Mouse (Mus musculus): ENCODE measurements around the gene Mdfi. TPM values are rescaled to one million over a fixed set of nuclear protein-coding genes. Genes with fewer than 3 reads are reported as not detected.

Gene Mdfi
- polyA plus RNA-seq, 1 experiment = 2.1 TPM

- H3K27ac ChIP-seq (ENCODE audit: insufficient read depth, low read length) = no peak overlapping the region
- H3K4me1 ChIP-seq (ENCODE audit: control insufficient read depth, insufficient read depth, low read length) = no peaks in the 10 kb centered on the region; the same call in 1 of the 2 replicates
- TF ChIP-seq POLR2A (IDR thresholded peaks at IDR 0.05; ENCODE audit: extremely low read depth, insufficient read depth, low read length) (no peak), CTCF (IDR thresholded peaks at IDR 0.05; ENCODE audit: extremely low read depth, insufficient read depth, low read length) (no peak)
- H3K4me3 ChIP-seq (ENCODE audit: insufficient read depth, low read length) = no peak overlapping the region
Observed at GRCm38 (mm10) chr17:47773604-47774003, 60.9 kb downstream of the Mdfi start.

GRCm38 (mm10) chr17:47769389-47770299 is 64.8 kb downstream of the Mdfi start:
- TF ChIP-seq POLR2A (IDR thresholded peaks at IDR 0.05; ENCODE audit: extremely low read depth, insufficient read depth, low read length) (no peak), CTCF (IDR thresholded peaks at IDR 0.05; ENCODE audit: extremely low read depth, insufficient read depth, low read length) (no peak)
- H3K27ac ChIP-seq (ENCODE audit: insufficient read depth, low read length) = peak overlapping the region; percentile 51; the same call in 1 of the 2 replicates
- H3K4me1 ChIP-seq (ENCODE audit: control insufficient read depth, insufficient read depth, low read length) = no peaks in the 10 kb centered on the region; the same call in 1 of the 2 replicates
- no peak overlapping the region for H3K4me3 ChIP-seq (ENCODE audit: insufficient read depth, low read length)

- Histone ChIP-seq H3K27ac (ENCODE audit: insufficient read depth, low read length) (peak overlapping the region; percentile 51), H3K4me1 (ENCODE audit: control insufficient read depth, insufficient read depth, low read length) (no peaks in the 10 kb centered on the region; the same call in 1 of the 2 replicates), H3K4me3 (ENCODE audit: insufficient read depth, low read length) (no peak overlapping the region)
- TF ChIP-seq POLR2A (IDR thresholded peaks at IDR 0.05; ENCODE audit: extremely low read depth, insufficient read depth, low read length) = no peak
- 0 out of 2 replicates have a peak, but pooled peaks have one; percentile 14 for TF ChIP-seq CTCF (IDR thresholded peaks at IDR 0.05; ENCODE audit: extremely low read depth, insufficient read depth, low read length)
Observed at GRCm38 (mm10) chr17:47768707-47769276, 65.7 kb downstream of the Mdfi start.

DNA sequence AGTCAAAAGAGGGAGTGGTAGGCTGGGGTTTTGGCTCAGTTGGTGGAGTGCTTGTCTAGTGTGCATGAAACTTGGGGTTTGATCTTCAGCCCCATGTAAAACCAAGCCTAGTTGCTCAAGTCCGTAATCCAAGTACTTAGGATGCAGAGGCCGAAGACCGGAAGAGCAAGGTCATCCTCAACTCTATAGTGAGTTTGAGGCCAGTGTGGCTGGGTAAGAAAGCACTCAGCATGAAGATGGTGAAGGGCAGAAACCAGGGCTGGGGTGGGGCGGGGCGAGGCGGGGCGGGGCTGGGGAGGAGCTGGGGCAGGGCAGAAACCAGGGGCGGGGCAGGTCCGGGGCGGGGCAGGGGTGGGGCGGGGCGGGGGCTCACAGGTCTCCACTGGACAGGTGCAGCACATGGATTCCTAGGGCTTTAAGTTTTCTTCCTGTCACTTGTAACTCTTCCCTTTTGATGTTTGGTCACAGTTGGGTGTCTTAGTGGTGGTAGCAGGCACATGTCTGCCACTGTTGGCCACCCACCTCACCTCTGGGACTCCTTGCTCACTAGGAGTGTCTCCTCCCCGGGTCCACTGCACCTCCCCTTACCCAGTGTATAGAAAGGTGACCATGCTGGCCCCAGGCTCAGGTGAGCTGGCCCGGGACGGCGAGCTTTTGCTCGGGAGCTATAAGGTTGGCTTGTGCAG is 66.9 kb downstream of the Mdfi start:
- no peak overlapping the region for H3K27ac ChIP-seq (ENCODE audit: insufficient read depth, low read length)
- H3K4me1 ChIP-seq (ENCODE audit: control insufficient read depth, insufficient read depth, low read length) = peaks cover 2% of the 10 kb centered on the region
- H3K4me3 ChIP-seq (ENCODE audit: insufficient read depth, low read length) = no peak overlapping the region
- TF ChIP-seq CTCF (IDR thresholded peaks at IDR 0.05; ENCODE audit: extremely low read depth, insufficient read depth, low read length) (no peak), POLR2A (IDR thresholded peaks at IDR 0.05; ENCODE audit: extremely low read depth, insufficient read depth, low read length) (no peak)

- no peak for TF ChIP-seq POLR2A (IDR thresholded peaks at IDR 0.05; ENCODE audit: extremely low read depth, insufficient read depth, low read length)
- no peak for TF ChIP-seq CTCF (IDR thresholded peaks at IDR 0.05; ENCODE audit: extremely low read depth, insufficient read depth, low read length)
- Histone ChIP-seq H3K4me1 (ENCODE audit: control insufficient read depth, insufficient read depth, low read length) (peaks cover 2% of the 10 kb centered on the region), H3K4me3 (ENCODE audit: insufficient read depth, low read length) (no peak overlapping the region), H3K27ac (ENCODE audit: insufficient read depth, low read length) (no peak overlapping the region)
Observed at GRCm38 (mm10) chr17:47767081-47767455, 67.4 kb downstream of the Mdfi start.

GRCm38 (mm10) chr17:47766407-47767043 is 68.0 kb downstream of the Mdfi start:
- Histone ChIP-seq H3K4me3 (ENCODE audit: insufficient read depth, low read length) (no peak overlapping the region), H3K4me1 (ENCODE audit: control insufficient read depth, insufficient read depth, low read length) (peaks cover 2% of the 10 kb centered on the region), H3K27ac (ENCODE audit: insufficient read depth, low read length) (no peak overlapping the region)
- TF ChIP-seq CTCF (IDR thresholded peaks at IDR 0.05; ENCODE audit: extremely low read depth, insufficient read depth, low read length) (no peak), POLR2A (IDR thresholded peaks at IDR 0.05; ENCODE audit: extremely low read depth, insufficient read depth, low read length) (no peak)

DNA sequence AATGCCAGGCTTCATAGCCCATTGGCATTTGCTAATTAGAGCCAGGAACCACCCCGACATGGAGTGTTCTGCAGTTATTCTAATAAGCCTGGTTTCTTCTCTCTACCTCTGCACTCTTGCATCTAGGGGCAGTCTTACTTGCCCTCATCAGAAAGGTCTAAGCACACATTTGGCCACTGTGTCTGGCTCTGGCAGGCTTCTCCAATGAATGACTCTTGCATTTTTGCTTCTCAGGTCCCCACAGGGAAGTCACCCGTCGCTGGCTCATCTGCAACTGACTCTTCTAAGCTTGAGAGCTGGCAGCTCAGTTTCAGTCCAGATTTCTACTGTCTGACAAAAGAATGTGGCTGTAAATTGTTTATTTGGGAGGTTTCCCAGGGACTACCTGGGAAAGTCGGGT is 68.5 kb downstream of the Mdfi start:
- no peak for TF ChIP-seq CTCF (IDR thresholded peaks at IDR 0.05; ENCODE audit: extremely low read depth, insufficient read depth, low read length)
- no peak for TF ChIP-seq POLR2A (IDR thresholded peaks at IDR 0.05; ENCODE audit: extremely low read depth, insufficient read depth, low read length)
- H3K4me1 ChIP-seq (ENCODE audit: control insufficient read depth, insufficient read depth, low read length) = peaks cover 2% of the 10 kb centered on the region
- H3K27ac ChIP-seq (ENCODE audit: insufficient read depth, low read length) = no peak overlapping the region
- H3K4me3 ChIP-seq (ENCODE audit: insufficient read depth, low read length) = no peak overlapping the region

Other genes with a start within 250 kb of the Mdfi start
- 17.0 and 17.6 TPM in 2 replicates for gene Bysl, start 223.2 kb downstream of the Mdfi start, polyA plus RNA-seq (2012; rRNA removed)
- 32.6 and 34.0 TPM in 2 replicates for gene Med20, start 223.1 kb downstream of the Mdfi start, polyA plus RNA-seq (2012; rRNA removed)
- 1.9 and 2.9 TPM in 2 replicates for gene Gm20517, start 223.1 kb downstream of the Mdfi start, polyA plus RNA-seq (2012; rRNA removed)
- 12.4 and 12.5 TPM in 2 replicates for gene Usp49, start 204.0 kb downstream of the Mdfi start, polyA plus RNA-seq (2012; rRNA removed)
- 164 and 167 TPM in 2 replicates for gene Tomm6, start 146.3 kb downstream of the Mdfi start, polyA plus RNA-seq (2012; rRNA removed)
- 35.9 and 40.2 TPM in 2 replicates for gene Frs3, start 145.7 kb downstream of the Mdfi start, polyA plus RNA-seq (2012; rRNA removed)
- 5.8 and 6.7 TPM in 2 replicates for gene Gm21981, start 140.2 kb downstream of the Mdfi start, polyA plus RNA-seq (2012; rRNA removed)
- 0.59 and 1.3 TPM in 2 replicates for gene Prickle4, start 140.0 kb downstream of the Mdfi start, polyA plus RNA-seq (2012; rRNA removed)
- gene Pgc, start 107.8 kb downstream of the Mdfi start, polyA plus RNA-seq (2012; rRNA removed) = not detected in 2 replicates
- gene Tfeb, start 97.7 kb downstream of the Mdfi start, polyA plus RNA-seq (2012; rRNA removed) = 11.1 and 11.4 TPM in 2 replicates
- gene Foxp4, start 90.0 kb upstream of the Mdfi start, polyA plus RNA-seq (2012; rRNA removed) = 44.5 and 48.1 TPM in 2 replicates
- not detected in 2 replicates for gene 1700122O11Rik, start 203.6 kb upstream of the Mdfi start, polyA plus RNA-seq (2012; rRNA removed)

Data from cortical plate, adult 2 months (tissue).